Mouse (Mus musculus) spleen, postnatal 0 days (tissue): ENCODE data around the gene Spn. TPM values are rescaled to one million over a fixed set of nuclear protein-coding genes. Genes with fewer than 3 reads are reported as not detected.

Experiments used
- polyA plus RNA-seq: library from polyadenylated mRNA; unstranded; fragments of >200 nt; fragmentation: Nextera tagmentation; extraction: Ambion mirVana; gene quantifications from 2 replicates; pipeline ENCODE4 v1.2.1, GENCODE M21; 2015

Gene Spn
- polyA plus RNA-seq = 20.0 and 22.3 TPM in 2 replicates

GRCm38 (mm10) chr7:127137262-127138017 lies at the start of gene Spn:
TSS of gene Spn (minus strand) at chr7:127137823.

GRCm38 (mm10) chr7:127121911-127122270 lies 15.7 kb downstream of the Spn start, which contains the start of gene Qprt:
TSS of gene Qprt (minus strand) at chr7:127122226.

GRCm38 (mm10) chr7:127091114-127091896 lies 46.3 kb downstream of the Spn start, which contains the start of gene AI467606:
TSS of gene AI467606 (plus strand) at chr7:127091359.

GRCm38 (mm10) chr7:127087278-127088010 lies 50.2 kb downstream of the Spn start, which contains the start of gene Zg16:
TSS of gene Zg16 (minus strand) at chr7:127087328.

Other genes with a start within 250 kb of the Spn start
- gene Tmem219, start 214.9 kb downstream of the Spn start, polyA plus RNA-seq = 27.2 and 31.4 TPM in 2 replicates
- 9.0 and 9.3 TPM in 2 replicates for gene Kctd13, start 208.9 kb downstream of the Spn start, polyA plus RNA-seq
- 0.12 TPM in 1 of 2 replicates, not detected in the other for gene Asphd1, start 188.2 kb downstream of the Spn start, polyA plus RNA-seq
- 0.34 and 0.40 TPM in 2 replicates for gene Sez6l2, start 187.3 kb downstream of the Spn start, polyA plus RNA-seq
- 56.1 and 61.1 TPM in 2 replicates for gene Cdipt, start 161.9 kb downstream of the Spn start, polyA plus RNA-seq
- 1.4 and 2.3 TPM in 2 replicates for gene Cdiptos, start 161.7 kb downstream of the Spn start, polyA plus RNA-seq
- 13.4 and 15.9 TPM in 2 replicates for gene Mvp, start 123.2 kb downstream of the Spn start, polyA plus RNA-seq
- not detected in 2 replicates for gene Pagr1b, start 121.3 kb downstream of the Spn start, polyA plus RNA-seq
- gene Pagr1a, start 120.5 kb downstream of the Spn start, polyA plus RNA-seq = 32.5 and 43.1 TPM in 2 replicates
- gene Gm42742, start 116.7 kb downstream of the Spn start, polyA plus RNA-seq = 3.7 and 10.6 TPM in 2 replicates
- gene Prrt2, start 116.6 kb downstream of the Spn start, polyA plus RNA-seq = 0.55 and 0.86 TPM in 2 replicates
- gene Maz, start 110.8 kb downstream of the Spn start, polyA plus RNA-seq = 47.2 and 48.3 TPM in 2 replicates
- 109 and 120 TPM in 2 replicates for gene Kif22, start 95.4 kb downstream of the Spn start, polyA plus RNA-seq
- gene Zg16, start 50.5 kb downstream of the Spn start, polyA plus RNA-seq = 10.1 and 23.2 TPM in 2 replicates
- gene AI467606, start 46.5 kb downstream of the Spn start, polyA plus RNA-seq = 24.3 and 30.3 TPM in 2 replicates
- gene Qprt, start 15.6 kb downstream of the Spn start, polyA plus RNA-seq = 1.4 and 1.5 TPM in 2 replicates
- 27.7 and 29.2 TPM in 2 replicates for gene Cd2bp2, start 58.2 kb upstream of the Spn start, polyA plus RNA-seq
- 21.0 and 22.5 TPM in 2 replicates for gene Tbc1d10b, start 70.6 kb upstream of the Spn start, polyA plus RNA-seq
- 34.1 and 37.7 TPM in 2 replicates for gene Mylpf, start 71.1 kb upstream of the Spn start, polyA plus RNA-seq
- gene Zfp553, start 95.2 kb upstream of the Spn start, polyA plus RNA-seq = 10.2 and 11.5 TPM in 2 replicates
- gene Sept1, start 95.3 kb upstream of the Spn start, polyA plus RNA-seq = 44.4 and 49.3 TPM in 2 replicates
- gene Zfp771, start 106.5 kb upstream of the Spn start, polyA plus RNA-seq = 21.4 and 23.5 TPM in 2 replicates
- 87.9 and 90.1 TPM in 2 replicates for gene Dctpp1, start 122.9 kb upstream of the Spn start, polyA plus RNA-seq
- gene Sephs2, start 136.2 kb upstream of the Spn start, polyA plus RNA-seq = 77.6 and 80.8 TPM in 2 replicates
- gene Itgal, start 158.4 kb upstream of the Spn start, polyA plus RNA-seq = 10.0 and 13.4 TPM in 2 replicates
- gene Zfp768, start 207.8 kb upstream of the Spn start, polyA plus RNA-seq = 3.2 and 4.1 TPM in 2 replicates
- gene Zfp747, start 238.2 kb upstream of the Spn start, polyA plus RNA-seq = 2.5 TPM in 2 replicates
- gene 9130019O22Rik, start 249.3 kb upstream of the Spn start, polyA plus RNA-seq = 1.3 and 1.8 TPM in 2 replicates